Mouse (Mus musculus): ENCODE measurements at regions not wholly inside any gene's neighbourhood (a gene's known extent, or its start where the extent isn't known, plus 50 kb on each side); places are given as distances from the start of the nearest gene placed in this dataset.
A peak's percentile ranks its signal among the peaks of the same experiment; 100 is the strongest.

- Histone ChIP-seq H3K4me3 (ENCODE audit: control insufficient read depth in 1 of 2, insufficient read depth in 1 of 2, low read depth in 2 of 2, low read length in 2 of 2) (no peak overlapping the region), H3K79me2 (ENCODE audit: control insufficient read depth, insufficient read depth, low read length, poor library complexity) (no peaks in the 10 kb centered on the region), H3K9ac (ENCODE audit: control insufficient read depth, low read depth, low read length, poor library complexity, severe bottlenecking) (no peak overlapping the region), H3K27me3 (ENCODE audit: control insufficient read depth in 1 of 2, insufficient read depth in 2 of 2, low read length in 2 of 2) (no peaks in the 10 kb centered on the region), H3K27ac (ENCODE audit: control insufficient read depth, low read depth, low read length) (no peak overlapping the region), H3K9me3 (replicated peaks; ENCODE audit: insufficient read depth, low read length) (no peaks in the 10 kb centered on the region), H3K36me3 (ENCODE audit: control insufficient read depth in 1 of 2, insufficient read depth in 2 of 2, low read length in 2 of 2) (no peaks in the 10 kb centered on the region), H3K4me1 (ENCODE audit: control insufficient read depth in 1 of 2, insufficient read depth in 2 of 2, low read length in 2 of 2) (no peaks in the 10 kb centered on the region)
- TF ChIP-seq MAZ (IDR thresholded peaks at IDR 0.05; ENCODE audit: low read depth, low read length): no peak
- no peak for TF ChIP-seq SMC3 (IDR thresholded peaks at IDR 0.05; ENCODE audit: low read depth, low read length)
- TF ChIP-seq GABPA (IDR thresholded peaks at IDR 0.05; ENCODE audit: low read depth, low read length): no peak
- no peak for TF ChIP-seq NELFE (IDR thresholded peaks at IDR 0.05; ENCODE audit: low read depth, low read length)
- TF ChIP-seq USF1 (IDR thresholded peaks at IDR 0.05; ENCODE audit: low read depth, low read length): no peak
- peak; percentile 1 for DNase-seq (ENCODE audit: low read depth, low spot score)
Observed at GRCm38 (mm10) chrX:76200607-76201006, 63.5 kb upstream of the Cldn34b3 start.

- Histone ChIP-seq H3K27ac (ENCODE audit: control insufficient read depth, low read depth, low read length) (no peak overlapping the region), H3K9me3 (replicated peaks; ENCODE audit: insufficient read depth, low read length) (no peaks in the 10 kb centered on the region), H3K4me3 (ENCODE audit: control insufficient read depth in 1 of 2, insufficient read depth in 1 of 2, low read depth in 2 of 2, low read length in 2 of 2) (peak overlapping the region in 1 of 2 experiments; percentile 21; a peak in 2 of 4 replicates), H3K27me3 (ENCODE audit: control insufficient read depth in 1 of 2, insufficient read depth in 2 of 2, low read length in 2 of 2) (no peaks in the 10 kb centered on the region), H3K36me3 (ENCODE audit: control insufficient read depth in 1 of 2, insufficient read depth in 2 of 2, low read length in 2 of 2) (no peaks in the 10 kb centered on the region), H3K9ac (ENCODE audit: control insufficient read depth, low read depth, low read length, poor library complexity, severe bottlenecking) (no peak overlapping the region), H3K79me2 (ENCODE audit: control insufficient read depth, insufficient read depth, low read length, poor library complexity) (no peaks in the 10 kb centered on the region), H3K4me1 (ENCODE audit: control insufficient read depth in 1 of 2, insufficient read depth in 2 of 2, low read length in 2 of 2) (no peaks in the 10 kb centered on the region)
- peak; percentile 37 to 64 (median 60) for TF ChIP-seq CTCF (IDR thresholded peaks at IDR 0.05 in 2 of 3, conservative IDR thresholded peaks at IDR 0.05 in 1 of 3; ENCODE audit: control insufficient read depth in 1 of 3, insufficient read depth in 1 of 3, low read depth in 2 of 3, low read length in 3 of 3, poor library complexity in 1 of 3, severe bottlenecking in 1 of 3)
- peak; percentile 72 for TF ChIP-seq RAD21 (IDR thresholded peaks at IDR 0.05; ENCODE audit: low read depth, low read length)
- no peak for TF ChIP-seq BHLHE40 (IDR thresholded peaks at IDR 0.05; ENCODE audit: borderline replicate concordance, low read depth, low read length)
- peak; percentile 55 for TF ChIP-seq ZC3H11A (IDR thresholded peaks at IDR 0.05; ENCODE audit: low read depth, low read length)
- TF ChIP-seq MAFK (IDR thresholded peaks at IDR 0.05; ENCODE audit: borderline replicate concordance, low read depth, low read length): no peak
- TF ChIP-seq HCFC1 (IDR thresholded peaks at IDR 0.05; ENCODE audit: low read depth, low read length): no peak
- TF ChIP-seq SMC3 (IDR thresholded peaks at IDR 0.05; ENCODE audit: low read depth, low read length): peak; percentile 68
- no peak for TF ChIP-seq RCOR1 (IDR thresholded peaks at IDR 0.05; ENCODE audit: low read depth, low read length)
- peak; percentile 55 for DNase-seq (ENCODE audit: low read depth, low spot score)
Observed at GRCm38 (mm10) chrX:76201366-76201765, 62.7 kb upstream of the Cldn34b3 start.
